Mouse (Mus musculus) lung, adult 10 weeks (tissue): ENCODE measurements around the gene Kcnab3. TPM values are rescaled to one million over a fixed set of nuclear protein-coding genes. Genes with fewer than 3 reads are reported as not detected.

Experiments used
- polyA plus RNA-seq: library from polyadenylated mRNA; stranded (reverse); fragments of 350-450 nt; fragmentation: Illumina TruSeq; extraction: RNeasy Lipid Tissue Mini Kit (QIAGEN cat#74804); gene quantifications from one replicate; pipeline ENCODE4 v1.2.3, GENCODE M21; 2014; ENCODE audit warnings: low read depth, low replicate concordance; ENCODE audit not compliant: insufficient read depth

The Kcnab3 gene
- 0.39 TPM for polyA plus RNA-seq

GRCm38 (mm10) chr11:69325628-69326407 lies at the start of gene Kcnab3:
Gene Kcnab3 (plus strand): TSS chr11:69326258.

GRCm38 (mm10) chr11:69323667-69324111 lies 2.4 kb upstream of the Kcnab3 start, which contains the start of the genes Cntrob and Trappc1:
Gene Cntrob (minus strand): TSS chr11:69323775.
Gene Trappc1 (plus strand): TSS chr11:69323980.

GRCm38 (mm10) chr11:69340161-69341131 lies 14.4 kb downstream of the Kcnab3 start, which contains the start of gene Rnf227:
Gene Rnf227 (plus strand): TSS chr11:69340461.

GRCm38 (mm10) chr11:69369215-69369989 lies 43.3 kb downstream of the Kcnab3 start, which contains the start of gene Chd3:
Gene Chd3 (minus strand): TSS chr11:69369406.

Other genes with a start within 250 kb of the Kcnab3 start
- 71.0 TPM for gene Vamp2, start 237.8 kb upstream of the Kcnab3 start, polyA plus RNA-seq
- gene Per1, start 231.0 kb upstream of the Kcnab3 start, polyA plus RNA-seq, result 18.4 TPM
- gene Hes7, start 205.9 kb upstream of the Kcnab3 start, polyA plus RNA-seq, result 0.12 TPM
- gene 9130213A22Rik, start 203.7 kb upstream of the Kcnab3 start, polyA plus RNA-seq, result 0.39 TPM
- 0.39 TPM for gene Aloxe3, start 200.4 kb upstream of the Kcnab3 start, polyA plus RNA-seq
- not detected for gene Alox12b, start 169.3 kb upstream of the Kcnab3 start, polyA plus RNA-seq
- 0.07 TPM for gene Alox8, start 128.4 kb upstream of the Kcnab3 start, polyA plus RNA-seq
- gene Gucy2e, start 89.2 kb upstream of the Kcnab3 start, polyA plus RNA-seq, result not detected
- gene Cntrob, start 2.5 kb upstream of the Kcnab3 start, polyA plus RNA-seq, result 3.7 TPM
- 64.9 TPM for gene Trappc1, start 2.3 kb upstream of the Kcnab3 start, polyA plus RNA-seq
- 1.3 TPM for gene Rnf227, start 14.2 kb downstream of the Kcnab3 start, polyA plus RNA-seq
- 45.8 TPM for gene Chd3, start 43.1 kb downstream of the Kcnab3 start, polyA plus RNA-seq
- gene Naa38, start 69.2 kb downstream of the Kcnab3 start, polyA plus RNA-seq, result 125 TPM
- 11.8 TPM for gene Cyb5d1, start 69.4 kb downstream of the Kcnab3 start, polyA plus RNA-seq
- gene Tmem88, start 72.0 kb downstream of the Kcnab3 start, polyA plus RNA-seq, result 12.9 TPM
- gene Kdm6b, start 87.4 kb downstream of the Kcnab3 start, polyA plus RNA-seq, result 6.6 TPM
- gene Dnah2, start 222.9 kb downstream of the Kcnab3 start, polyA plus RNA-seq, result 0.85 TPM
- 0.30 TPM for gene Efnb3, start 233.9 kb downstream of the Kcnab3 start, polyA plus RNA-seq